Mouse (Mus musculus): ENCODE data around the gene Mafb. TPM values are rescaled to one million over a fixed set of nuclear protein-coding genes. Genes with fewer than 3 reads are reported as not detected.

Gene Mafb
- polyA plus RNA-seq, 1 experiment from 2014 or later, result 15.4 TPM

DNA sequence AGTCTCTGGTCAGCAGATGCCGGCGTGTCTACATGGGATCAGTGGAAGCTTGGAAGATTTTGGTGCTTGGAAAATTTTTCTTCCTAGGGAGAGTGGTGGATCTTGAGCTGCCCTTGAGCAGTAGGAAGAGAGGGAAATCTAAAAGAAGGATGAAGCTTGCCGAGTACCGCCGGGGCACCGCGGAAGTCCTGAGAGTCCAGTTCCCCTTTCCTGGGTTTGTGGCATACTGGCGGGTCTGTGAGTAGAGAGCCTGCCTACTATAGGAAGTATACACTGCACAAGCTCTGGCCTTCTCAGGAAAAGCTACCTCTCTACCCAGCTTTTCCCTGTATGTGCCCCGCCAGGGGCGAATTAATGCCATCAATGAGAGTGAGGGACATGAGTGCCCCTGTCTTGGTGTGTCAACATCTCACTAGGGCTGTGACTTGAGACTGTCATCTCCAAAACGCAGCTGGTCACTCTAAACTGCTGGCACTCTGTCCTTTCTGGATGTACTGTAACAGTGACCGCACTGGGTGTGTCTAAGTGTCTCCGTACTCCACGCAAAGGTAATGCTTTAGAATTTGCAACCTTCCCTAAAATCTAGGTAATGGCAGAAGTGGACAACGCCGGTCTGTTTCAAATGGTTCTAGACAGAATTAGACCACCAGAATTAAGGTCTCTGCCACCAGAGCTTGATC lies 5.3 kb downstream of the Mafb start:
- no peaks in the 10 kb centered on the region for H3K9me3 ChIP-seq
- ATAC-seq (ENCODE audit: insufficient number of reproducible peaks, insufficient read depth, low FRiP score, low TSS enrichment), result no peak
- peaks cover 80% of the 10 kb centered on the region for H3K27me3 ChIP-seq
- no peak overlapping the region for H3K27ac ChIP-seq
- H3K4me2 ChIP-seq (replicated peaks), result no peak overlapping the region
- H3K4me3 ChIP-seq, result no peak overlapping the region
- H3K9ac ChIP-seq, result no peak overlapping the region
- H3K36me3 ChIP-seq, result no peaks in the 10 kb centered on the region
- WGBS, result 8% methylated on average over 16 of the region's 16 CpGs
- peaks cover 21% of the 10 kb centered on the region for H3K4me1 ChIP-seq

DNA sequence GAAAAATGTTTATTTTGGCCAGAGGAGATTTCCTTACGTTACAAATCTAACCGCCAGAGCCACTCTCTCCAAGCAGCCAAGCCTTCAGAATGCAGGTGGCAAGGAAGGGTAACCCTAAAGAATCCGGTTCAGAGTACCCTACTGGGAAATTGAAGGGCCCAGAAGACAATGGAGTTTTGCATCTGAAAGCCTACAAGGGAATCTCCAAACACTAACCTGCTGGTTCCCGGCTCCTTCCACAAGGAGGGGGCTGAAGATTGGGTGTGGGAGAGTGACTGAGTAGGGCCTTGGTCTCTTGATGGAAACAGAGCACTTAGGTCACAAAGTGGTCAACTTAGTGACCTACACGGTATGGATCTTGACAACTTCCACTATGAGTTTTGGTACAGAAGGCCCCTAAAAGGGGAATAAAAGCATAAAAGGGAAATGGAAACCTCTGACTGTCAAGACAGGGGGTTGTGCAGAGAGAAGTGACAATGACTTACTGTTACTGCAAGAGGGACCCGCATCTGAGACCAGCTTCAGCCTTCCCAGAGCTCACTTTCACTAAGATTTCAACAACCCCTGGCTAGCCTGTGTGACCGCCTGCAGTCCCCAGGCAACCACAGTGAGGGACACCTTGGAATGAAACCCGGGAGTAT lies 6.5 kb downstream of the Mafb start:
- ATAC-seq (ENCODE audit: insufficient number of reproducible peaks, insufficient read depth, low FRiP score, low TSS enrichment), result no peak
- Histone ChIP-seq H3K4me1 (peaks cover 10% of the 10 kb centered on the region), H3K36me3 (no peaks in the 10 kb centered on the region), H3K4me3 (no peak overlapping the region), H3K9ac (no peak overlapping the region), H3K4me2 (replicated peaks) (no peak overlapping the region), H3K9me3 (no peaks in the 10 kb centered on the region), H3K27me3 (peaks cover 72% of the 10 kb centered on the region), H3K27ac (no peak overlapping the region)
- 5% methylated on average over 8 of the region's 8 CpGs for WGBS

DNA sequence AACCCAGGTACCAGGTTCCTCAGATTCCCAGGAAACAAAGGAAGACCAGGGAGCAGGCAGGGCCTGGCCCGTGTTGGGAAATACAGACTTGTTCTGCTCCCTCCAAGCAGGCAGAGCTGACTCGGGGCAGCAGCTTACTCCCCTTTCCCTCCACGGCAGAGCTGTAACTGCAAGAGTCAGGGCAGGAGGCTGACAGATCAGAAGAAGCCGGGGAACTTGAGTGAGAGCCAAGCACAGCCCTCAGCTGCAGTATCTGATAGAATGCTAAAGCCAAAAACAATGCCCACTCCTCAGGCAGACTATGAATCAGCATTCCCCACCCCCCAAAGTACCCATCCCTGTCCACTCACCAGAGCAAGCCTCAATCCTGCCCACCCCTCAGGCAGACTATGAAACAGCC lies 8.0 kb downstream of the Mafb start:
- Histone ChIP-seq H3K9ac (no peak overlapping the region), H3K27me3 (peaks cover 69% of the 10 kb centered on the region), H3K4me2 (replicated peaks) (no peak overlapping the region), H3K4me1 (peaks cover 6% of the 10 kb centered on the region; the same call in 1 of the 2 replicates), H3K9me3 (no peaks in the 10 kb centered on the region), H3K27ac (no peak overlapping the region), H3K36me3 (no peaks in the 10 kb centered on the region), H3K4me3 (no peak overlapping the region)
- WGBS, result 4% methylated on average over 4 of the region's 4 CpGs
- ATAC-seq (ENCODE audit: insufficient number of reproducible peaks, insufficient read depth, low FRiP score, low TSS enrichment), result no peak

DNA sequence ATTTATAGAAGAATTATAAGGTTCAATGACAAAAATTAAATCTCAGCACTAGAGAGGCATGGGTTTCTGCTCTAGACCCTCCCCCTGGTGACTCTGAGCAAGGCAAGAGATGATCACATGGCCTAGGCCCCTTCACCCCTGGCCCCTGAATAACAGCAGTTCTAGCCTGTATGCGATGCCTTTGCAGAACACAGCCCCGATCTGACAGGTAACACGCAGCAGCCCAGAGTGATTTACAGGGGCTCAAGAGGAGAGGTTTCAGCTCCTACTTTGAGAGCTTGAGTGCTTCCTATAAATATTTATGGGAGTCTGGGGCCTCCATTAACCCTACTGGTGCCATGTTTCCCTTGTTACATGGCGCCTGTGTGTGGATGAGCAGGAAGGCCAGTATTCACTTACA lies 9.4 kb downstream of the Mafb start:
- Histone ChIP-seq H3K4me2 (replicated peaks) (no peak overlapping the region), H3K36me3 (no peaks in the 10 kb centered on the region), H3K27me3 (peaks cover 59% of the 10 kb centered on the region), H3K27ac (no peak overlapping the region), H3K4me3 (no peak overlapping the region), H3K4me1 (peaks cover 6% of the 10 kb centered on the region; the same call in 1 of the 2 replicates), H3K9ac (no peak overlapping the region), H3K9me3 (no peaks in the 10 kb centered on the region)
- 70% methylated on average over 4 of the region's 4 CpGs for WGBS
- no peak for ATAC-seq (ENCODE audit: insufficient number of reproducible peaks, insufficient read depth, low FRiP score, low TSS enrichment)

DNA sequence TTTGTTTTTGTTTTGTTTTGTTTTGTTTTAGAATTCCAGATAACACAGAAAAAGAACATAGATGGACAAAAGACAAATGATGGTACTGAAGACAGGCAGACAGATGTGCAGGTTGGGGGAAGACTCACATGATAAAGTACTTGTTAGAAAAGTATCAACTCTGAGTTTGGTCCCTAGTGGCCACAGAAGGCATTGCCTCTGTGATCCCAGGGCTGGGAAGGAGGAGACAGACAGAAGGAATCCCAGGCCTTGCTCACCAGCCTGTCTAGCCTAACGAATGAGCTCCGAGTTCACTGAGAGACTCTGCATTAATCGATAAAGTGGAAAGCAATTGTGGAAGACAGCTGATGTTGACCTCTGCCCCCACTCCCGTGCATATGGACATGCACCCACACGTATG lies 10.7 kb downstream of the Mafb start:
- ATAC-seq (ENCODE audit: insufficient number of reproducible peaks, insufficient read depth, low FRiP score, low TSS enrichment), result no peak
- H3K27me3 ChIP-seq, result peaks cover 46% of the 10 kb centered on the region
- H3K9ac ChIP-seq, result no peak overlapping the region
- H3K9me3 ChIP-seq, result no peaks in the 10 kb centered on the region
- peaks cover 4% of the 10 kb centered on the region for H3K4me1 ChIP-seq
- no peaks in the 10 kb centered on the region for H3K36me3 ChIP-seq
- H3K4me3 ChIP-seq, result no peak overlapping the region
- no peak overlapping the region for H3K4me2 ChIP-seq (replicated peaks)
- H3K27ac ChIP-seq, result no peak overlapping the region
- WGBS, result 56% methylated on average over 5 of the region's 5 CpGs

DNA sequence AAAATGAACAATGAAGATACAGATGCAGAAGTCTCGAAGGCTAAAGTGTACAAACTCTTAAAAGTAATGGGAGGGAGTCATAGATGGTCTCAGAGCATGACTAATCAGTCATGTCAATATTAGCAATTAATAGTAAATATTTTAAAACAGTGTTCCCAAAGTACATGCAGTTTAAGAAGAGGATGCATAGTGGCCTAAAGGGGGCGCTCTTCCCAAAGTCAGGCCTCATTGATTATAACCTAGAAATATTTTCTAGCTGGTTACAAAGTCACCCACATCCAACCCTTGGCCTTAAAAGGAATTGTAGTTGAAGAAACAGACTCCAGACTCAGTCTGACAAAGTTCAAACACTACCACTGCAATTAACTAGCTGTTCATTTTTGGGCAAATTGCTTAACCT lies 12.5 kb downstream of the Mafb start:
- Histone ChIP-seq H3K36me3 (no peaks in the 10 kb centered on the region), H3K4me2 (replicated peaks) (no peak overlapping the region), H3K27ac (no peak overlapping the region), H3K4me3 (no peak overlapping the region), H3K4me1 (peaks cover 3% of the 10 kb centered on the region; the same call in 1 of the 2 replicates), H3K27me3 (peaks cover 27% of the 10 kb centered on the region), H3K9me3 (no peaks in the 10 kb centered on the region), H3K9ac (no peak overlapping the region)
- ATAC-seq (ENCODE audit: insufficient number of reproducible peaks, insufficient read depth, low FRiP score, low TSS enrichment), result no peak
- WGBS, result 67% methylated on average over 2 of the region's 2 CpGs

DNA sequence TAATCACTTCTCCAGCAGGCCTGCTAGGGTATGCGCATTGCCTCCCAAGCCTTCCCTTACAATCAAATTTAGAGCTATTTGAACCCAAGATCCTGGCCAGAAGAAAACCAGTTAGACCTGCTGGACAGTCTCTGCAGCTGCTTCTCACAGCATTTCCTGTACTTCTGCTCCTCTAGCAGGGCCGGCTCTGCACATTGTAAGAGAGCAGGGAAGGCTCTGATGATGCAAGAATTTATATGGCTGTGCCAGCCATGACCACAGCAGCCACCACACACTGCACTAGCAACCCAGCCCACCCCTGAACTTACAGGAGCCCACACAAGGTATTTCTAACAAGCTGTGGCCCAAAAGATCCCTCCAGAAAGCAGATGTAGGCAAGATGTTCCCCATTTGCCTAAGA lies 13.3 kb downstream of the Mafb start:
- WGBS, result 38% methylated on average over 2 of the region's 2 CpGs
- Histone ChIP-seq H3K9me3 (no peaks in the 10 kb centered on the region), H3K27me3 (peaks cover 20% of the 10 kb centered on the region), H3K4me1 (peaks cover 9% of the 10 kb centered on the region; the same call in 1 of the 2 replicates), H3K4me3 (no peak overlapping the region), H3K27ac (peak overlapping the region; percentile 11; the same call in 1 of the 2 replicates), H3K9ac (no peak overlapping the region), H3K4me2 (replicated peaks) (no peak overlapping the region), H3K36me3 (no peaks in the 10 kb centered on the region)
- no peak for ATAC-seq (ENCODE audit: insufficient number of reproducible peaks, insufficient read depth, low FRiP score, low TSS enrichment)

DNA sequence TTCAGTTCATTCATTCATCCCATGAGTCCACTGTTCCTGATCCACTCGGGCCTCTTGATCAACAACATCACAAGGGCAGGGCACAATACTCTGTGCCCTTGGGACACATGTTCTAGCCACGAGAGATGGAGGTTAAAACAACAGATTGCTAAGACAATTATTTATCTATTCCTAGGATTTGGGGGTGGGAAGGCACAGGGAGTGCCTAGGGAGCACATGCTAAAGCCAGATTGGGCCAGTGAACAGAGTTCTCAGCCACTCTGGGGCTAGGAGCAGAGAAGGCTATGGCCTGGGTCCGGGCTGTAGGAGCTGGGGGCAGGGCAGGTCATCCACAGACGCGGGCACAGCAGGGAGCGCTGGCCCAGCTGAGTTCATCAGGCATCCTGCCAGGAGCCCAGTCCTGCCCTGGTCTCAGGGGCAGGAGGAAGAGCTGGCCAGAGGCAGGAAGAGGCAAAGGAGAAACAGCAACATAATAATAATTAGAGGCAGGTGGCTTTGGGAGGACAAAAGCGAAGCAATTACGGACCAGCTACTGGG lies 15.8 kb downstream of the Mafb start:
- no peak for ATAC-seq (ENCODE audit: insufficient number of reproducible peaks, insufficient read depth, low FRiP score, low TSS enrichment)
- Histone ChIP-seq H3K9me3 (no peaks in the 10 kb centered on the region), H3K4me3 (no peak overlapping the region), H3K36me3 (no peaks in the 10 kb centered on the region), H3K27me3 (no peaks in the 10 kb centered on the region), H3K27ac (no peak overlapping the region), H3K9ac (no peak overlapping the region), H3K4me2 (replicated peaks) (no peak overlapping the region), H3K4me1 (peaks cover 10% of the 10 kb centered on the region; the same call in 1 of the 2 replicates)
- 17% methylated on average over 8 of the region's 8 CpGs for WGBS

DNA sequence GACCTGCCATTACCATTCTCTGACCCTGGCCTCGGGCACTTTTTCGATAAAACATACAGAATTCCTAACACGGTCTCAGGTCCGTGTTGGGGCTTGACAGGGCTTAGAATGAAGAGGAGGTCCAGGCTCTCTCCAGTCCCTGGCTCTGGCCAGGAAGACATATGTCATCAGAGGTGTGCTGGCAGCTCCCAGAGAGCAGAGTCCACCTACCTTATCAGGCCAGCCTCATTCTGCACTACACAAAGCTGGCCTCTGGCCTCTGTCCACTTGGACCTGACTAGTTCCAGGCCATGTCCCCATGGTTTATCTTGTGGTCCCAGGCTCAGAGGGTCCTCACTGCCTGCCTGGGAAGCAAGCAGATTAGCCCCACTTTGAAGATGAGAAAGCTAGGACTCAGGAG lies 17.3 kb downstream of the Mafb start:
- Histone ChIP-seq H3K4me2 (replicated peaks) (no peak overlapping the region), H3K4me3 (no peak overlapping the region), H3K9me3 (no peaks in the 10 kb centered on the region), H3K9ac (no peak overlapping the region), H3K27ac (no peak overlapping the region), H3K27me3 (no peaks in the 10 kb centered on the region), H3K4me1 (peaks cover 10% of the 10 kb centered on the region; the same call in 1 of the 2 replicates), H3K36me3 (no peaks in the 10 kb centered on the region)
- no peak for ATAC-seq (ENCODE audit: insufficient number of reproducible peaks, insufficient read depth, low FRiP score, low TSS enrichment)
- WGBS, result 43% methylated on average over 4 of the region's 4 CpGs

DNA sequence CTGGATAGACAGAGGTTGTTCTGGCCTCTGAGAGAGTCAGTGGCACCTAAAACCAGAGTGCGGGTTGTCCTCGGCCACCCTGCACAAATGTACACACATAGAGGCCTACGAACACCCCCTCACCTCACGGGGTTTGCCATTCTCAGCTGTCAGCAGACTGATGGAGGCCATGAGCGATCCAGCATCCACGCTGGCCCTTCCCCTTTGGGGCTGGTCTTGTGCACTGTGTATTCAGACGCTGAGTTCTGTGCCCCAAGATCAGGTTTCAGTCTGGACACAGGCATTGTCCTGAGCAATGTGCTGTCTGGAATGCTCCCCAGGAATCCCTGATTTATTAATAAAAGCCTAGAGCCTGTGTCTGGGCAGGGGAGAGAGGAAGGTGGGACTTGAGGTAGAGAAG lies 18.1 kb downstream of the Mafb start:
- Histone ChIP-seq H3K27ac (no peak overlapping the region), H3K4me1 (peaks cover 10% of the 10 kb centered on the region; the same call in 1 of the 2 replicates), H3K9me3 (no peaks in the 10 kb centered on the region), H3K4me3 (no peak overlapping the region), H3K36me3 (no peaks in the 10 kb centered on the region), H3K9ac (no peak overlapping the region), H3K27me3 (no peaks in the 10 kb centered on the region), H3K4me2 (replicated peaks) (no peak overlapping the region)
- WGBS, result 30% methylated on average over 7 of the region's 7 CpGs
- ATAC-seq (ENCODE audit: insufficient number of reproducible peaks, insufficient read depth, low FRiP score, low TSS enrichment), result no peak

DNA sequence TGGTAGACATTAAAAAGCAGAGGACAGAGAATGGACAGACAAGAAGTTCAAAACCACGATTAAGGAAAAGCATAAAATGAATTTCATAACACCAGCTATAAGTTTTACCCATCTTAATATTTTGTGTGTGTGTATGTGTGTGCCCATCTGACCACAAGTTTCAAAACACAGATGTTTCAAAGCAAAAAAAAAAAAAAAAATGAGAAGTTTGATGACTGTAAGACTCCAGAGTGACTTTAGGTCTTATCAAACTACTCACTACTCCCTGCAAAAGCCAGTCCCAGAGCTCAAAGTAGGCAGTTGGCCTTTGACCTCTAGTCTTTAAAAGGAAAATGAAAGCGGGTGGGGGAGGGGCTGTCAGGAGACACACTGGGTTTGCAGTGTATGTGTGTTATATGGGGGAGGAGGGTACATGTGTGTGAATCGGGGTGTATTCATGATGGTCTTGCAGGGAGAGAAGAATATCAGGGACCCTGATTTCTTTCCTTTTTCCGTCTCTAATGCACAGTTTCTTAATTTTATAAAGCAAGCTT lies 18.7 kb downstream of the Mafb start:
- Histone ChIP-seq H3K36me3 (no peaks in the 10 kb centered on the region), H3K4me3 (no peak overlapping the region), H3K4me1 (peaks cover 10% of the 10 kb centered on the region; the same call in 1 of the 2 replicates), H3K4me2 (replicated peaks) (no peak overlapping the region), H3K27ac (no peak overlapping the region), H3K27me3 (no peaks in the 10 kb centered on the region), H3K9ac (no peak overlapping the region), H3K9me3 (no peaks in the 10 kb centered on the region)
- no peak for ATAC-seq (ENCODE audit: insufficient number of reproducible peaks, insufficient read depth, low FRiP score, low TSS enrichment)
- 46% methylated on average over 4 of the region's 4 CpGs for WGBS

DNA sequence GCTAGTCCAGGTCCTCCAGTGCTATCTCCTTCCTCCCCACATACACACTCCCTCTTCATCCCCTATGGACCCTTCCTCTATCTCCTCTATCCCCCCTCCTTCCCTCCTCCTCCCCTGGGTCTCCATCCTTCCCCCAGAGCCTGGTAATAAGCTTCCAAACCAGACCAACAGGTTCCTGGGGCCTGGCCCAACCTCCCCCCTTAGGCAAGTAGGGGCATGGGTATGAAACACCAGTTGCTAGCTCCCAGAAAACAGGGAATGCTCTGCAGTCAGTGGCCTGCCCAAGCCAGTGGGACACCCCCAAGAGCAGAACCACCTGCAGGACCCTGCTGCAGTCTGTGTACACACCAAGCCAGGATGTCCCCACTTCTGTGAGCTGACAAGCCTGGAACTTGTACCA lies 21.2 kb downstream of the Mafb start:
- Histone ChIP-seq H3K27ac (no peak overlapping the region), H3K9ac (no peak overlapping the region), H3K4me1 (peaks cover 7% of the 10 kb centered on the region; the same call in 1 of the 2 replicates), H3K36me3 (no peaks in the 10 kb centered on the region), H3K27me3 (no peaks in the 10 kb centered on the region), H3K4me3 (no peak overlapping the region), H3K4me2 (replicated peaks) (no peak overlapping the region), H3K9me3 (no peaks in the 10 kb centered on the region)
- ATAC-seq (ENCODE audit: insufficient number of reproducible peaks, insufficient read depth, low FRiP score, low TSS enrichment), result no peak
